Mouse (Mus musculus) skeletal muscle tissue, adult 2 months (tissue): ENCODE data around the gene Rasgef1b.

Source experiments
- DNase-seq: peaks from one replicate; pipeline ENCODE4 v3.0.0-alpha.2; 2012; ENCODE audit warnings: low read depth, low spot score

Gene Rasgef1b

DNA sequence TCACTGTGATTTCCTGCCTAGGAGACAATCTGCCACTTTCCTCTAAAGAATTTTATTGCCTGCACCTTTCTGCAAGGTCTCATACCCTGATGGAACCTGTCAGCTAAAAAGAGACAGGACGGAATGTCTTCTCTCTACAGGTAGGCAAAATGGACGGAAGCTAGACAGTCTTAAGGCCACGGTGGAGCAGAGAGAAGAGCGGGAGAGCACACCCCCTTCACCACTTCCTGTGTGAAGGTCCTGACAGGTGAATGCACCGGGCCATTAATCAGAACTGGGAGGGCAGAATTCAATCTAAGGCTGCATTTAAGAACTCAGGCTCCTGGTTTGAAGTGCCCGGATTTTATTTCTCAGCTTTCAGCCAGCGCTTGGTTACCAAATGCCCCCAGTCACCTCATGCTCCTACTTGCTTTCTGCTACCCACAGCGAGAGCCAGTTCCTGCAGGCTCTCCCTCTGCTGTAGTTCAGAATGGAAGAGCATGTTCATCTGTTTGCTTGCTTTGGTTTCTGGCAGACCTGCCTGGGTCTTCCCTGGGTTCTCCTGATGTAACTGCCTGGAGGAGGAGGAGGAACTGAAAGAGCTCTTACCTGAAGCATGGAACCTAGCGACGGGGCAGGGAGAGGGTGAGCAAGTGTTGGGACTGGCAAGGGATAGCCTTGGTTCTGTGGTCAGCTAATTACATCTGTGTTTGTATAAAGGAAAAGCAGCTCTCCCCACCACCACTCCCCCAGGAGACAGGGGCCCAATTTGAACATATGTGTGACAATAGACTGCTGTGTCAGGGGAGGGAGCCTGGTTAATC lies 233.3 kb downstream of the Rasgef1b start:
- DNase-seq = no peak

DNA sequence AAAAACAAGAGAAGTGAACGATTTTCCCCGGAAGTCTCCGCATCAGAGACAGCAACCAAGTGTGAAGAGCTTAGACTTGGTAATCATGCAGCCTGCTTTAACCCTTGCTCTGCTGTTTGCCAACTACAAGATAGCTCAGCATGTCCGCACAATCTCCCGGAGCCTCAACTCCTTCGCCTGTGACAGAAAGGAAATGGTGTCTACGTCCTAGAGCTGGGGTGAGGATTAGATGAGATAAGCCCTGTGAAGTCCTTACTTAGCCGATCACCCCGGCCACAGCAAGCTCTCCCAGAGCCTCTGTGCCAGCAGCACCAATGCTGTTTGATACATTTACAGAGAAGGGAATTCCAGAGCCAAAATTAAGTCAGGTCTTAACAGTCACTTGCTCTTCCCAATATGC lies 235.0 kb downstream of the Rasgef1b start:
- DNase-seq = no peak

DNA sequence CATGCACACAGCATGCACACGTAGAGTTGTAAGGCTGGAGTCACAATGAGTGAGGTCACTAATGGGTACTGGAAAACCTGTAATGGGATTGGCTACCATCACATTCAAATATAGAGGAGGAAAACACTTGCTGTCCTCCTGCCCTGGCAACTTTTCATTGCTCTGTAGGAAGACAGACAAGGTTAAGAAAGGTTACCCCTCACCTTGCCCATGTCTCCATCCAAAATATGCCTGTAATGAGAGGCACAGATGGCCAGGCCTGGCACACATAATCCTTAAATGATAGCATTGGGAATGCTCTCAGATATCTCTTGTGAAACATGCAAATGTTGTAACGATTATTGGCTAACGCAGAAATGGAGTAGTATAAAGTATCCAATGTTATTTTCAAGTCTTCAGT lies 235.8 kb downstream of the Rasgef1b start:
- DNase-seq = no peak

DNA sequence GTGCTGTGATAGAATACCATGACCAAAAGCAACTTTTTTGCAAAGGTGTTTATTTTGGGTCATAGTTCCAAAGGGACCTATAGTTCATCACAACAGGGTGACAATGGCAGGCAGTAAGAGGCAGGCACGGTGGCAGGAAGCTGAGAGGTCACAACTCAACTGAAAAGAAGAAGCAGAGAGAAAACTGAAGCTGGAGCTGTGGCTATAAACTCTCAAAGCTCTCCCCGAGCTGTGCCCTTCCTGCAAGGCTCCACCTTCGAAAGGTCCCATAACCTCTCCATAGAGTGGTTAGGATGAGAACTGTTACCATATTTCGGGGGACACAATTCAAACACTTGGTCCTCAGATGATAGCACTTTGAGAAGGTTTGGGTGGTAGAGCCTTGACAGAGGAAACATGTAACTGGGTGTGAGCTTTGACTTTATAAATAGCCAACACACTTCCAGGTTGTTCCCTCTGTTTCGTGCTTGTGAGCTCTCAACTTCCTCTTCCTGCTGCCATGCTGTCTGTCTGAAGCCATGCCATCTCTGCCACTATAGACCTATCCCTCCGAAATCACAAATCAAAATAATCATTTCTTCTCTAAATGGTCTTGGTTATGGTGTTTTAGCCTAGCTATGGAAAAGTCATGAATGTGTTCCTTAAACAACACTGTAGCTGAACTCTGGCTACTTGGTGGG lies 240.2 kb downstream of the Rasgef1b start:
- no peak for DNase-seq

DNA sequence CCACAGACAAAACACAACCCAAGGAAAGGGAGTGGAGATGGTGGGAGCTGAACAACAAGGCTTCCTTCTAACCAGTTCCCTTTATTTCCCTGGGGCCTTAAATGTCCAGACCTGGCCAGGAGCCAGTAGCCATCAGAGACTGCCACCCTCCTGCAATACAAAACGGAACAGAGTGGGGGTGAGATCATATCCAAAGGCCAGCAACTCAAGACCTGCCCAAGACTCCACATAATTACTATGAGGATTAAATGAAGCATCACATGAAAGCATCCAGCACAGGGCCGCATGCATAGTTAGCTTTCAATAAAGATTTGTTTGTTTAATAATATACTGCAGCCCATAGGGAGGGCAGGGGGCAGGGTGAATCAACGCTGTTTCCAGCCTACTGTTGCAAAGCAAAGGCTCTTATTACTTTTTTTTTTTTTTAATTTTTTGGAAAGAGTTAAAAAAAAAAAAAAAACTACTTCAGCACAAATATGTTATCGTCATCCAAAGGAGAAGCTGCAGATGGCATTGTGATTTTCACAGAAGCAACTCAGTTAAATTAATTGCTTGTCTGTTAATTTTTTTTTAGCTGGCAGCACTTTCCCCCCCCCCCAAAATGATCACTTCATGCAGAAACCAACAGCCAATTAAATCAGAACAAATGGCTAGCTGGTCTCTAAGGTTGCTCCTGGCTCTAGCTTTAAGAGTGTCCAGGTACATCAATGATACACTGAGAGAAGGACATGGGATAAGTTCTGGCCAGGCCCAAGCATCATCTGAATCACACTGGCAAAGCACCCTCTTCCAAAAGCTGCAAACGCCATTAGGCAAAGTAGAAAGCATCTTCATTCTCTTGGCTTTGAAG lies 241.6 kb downstream of the Rasgef1b start:
- DNase-seq = no peak

DNA sequence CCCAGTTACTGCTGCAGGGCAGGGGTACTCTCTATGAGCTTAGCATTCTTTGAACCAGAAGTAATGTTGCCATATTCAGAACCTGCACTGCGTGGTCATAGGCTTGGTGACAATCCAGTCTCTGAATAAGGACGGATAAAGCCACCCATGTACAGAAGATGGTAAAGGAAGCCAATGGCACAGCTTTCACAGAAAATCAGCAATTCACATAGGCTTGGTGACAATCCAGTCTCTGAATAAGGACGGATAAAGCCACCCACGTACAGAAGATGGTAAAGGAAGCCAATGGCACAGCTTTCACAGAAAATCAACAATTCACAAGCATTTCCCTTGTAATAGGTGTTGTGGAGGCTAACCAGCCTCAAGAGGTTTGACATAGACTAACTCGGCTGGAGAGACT lies 245.7 kb downstream of the Rasgef1b start:
- DNase-seq = no peak

DNA sequence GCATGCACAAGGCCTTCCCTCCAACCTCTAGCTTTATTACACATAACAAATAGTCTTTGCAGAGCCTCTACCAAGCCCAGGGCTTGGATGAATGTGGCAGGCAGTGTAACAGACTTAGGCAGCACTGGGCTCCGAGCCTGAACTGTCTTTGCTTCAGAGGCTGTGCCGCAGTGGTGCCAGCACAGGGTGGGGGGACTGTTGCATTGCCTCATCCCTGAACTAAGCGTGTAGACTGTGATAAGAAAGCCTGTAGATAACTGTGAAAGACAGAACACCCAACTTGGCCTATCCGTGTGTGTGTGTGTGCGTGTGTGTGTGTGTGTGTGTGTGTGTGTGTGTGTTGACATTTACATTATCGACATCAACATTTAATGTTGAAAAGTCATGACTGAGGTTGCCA lies 246.3 kb downstream of the Rasgef1b start:
- no peak for DNase-seq

DNA sequence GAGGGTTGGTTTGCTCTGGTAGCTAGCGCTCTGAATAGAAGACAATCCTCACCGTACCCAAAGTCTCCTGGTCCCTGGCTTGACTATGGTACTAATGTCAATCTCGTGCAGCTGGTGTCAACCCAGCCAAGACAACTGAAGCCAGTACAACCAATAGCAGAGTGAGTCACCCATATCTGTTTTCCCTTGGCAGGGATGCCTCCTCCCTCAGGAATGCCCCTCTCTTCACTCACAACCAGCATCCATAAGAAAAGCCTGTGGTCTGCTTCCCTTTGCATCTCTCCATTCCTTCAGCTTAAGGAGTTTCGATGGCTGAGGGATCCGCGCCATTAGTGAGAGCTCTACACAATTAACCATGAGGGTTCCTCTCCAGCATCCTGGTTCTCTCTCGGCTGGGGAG lies 246.8 kb downstream of the Rasgef1b start:
- DNase-seq = no peak

DNA sequence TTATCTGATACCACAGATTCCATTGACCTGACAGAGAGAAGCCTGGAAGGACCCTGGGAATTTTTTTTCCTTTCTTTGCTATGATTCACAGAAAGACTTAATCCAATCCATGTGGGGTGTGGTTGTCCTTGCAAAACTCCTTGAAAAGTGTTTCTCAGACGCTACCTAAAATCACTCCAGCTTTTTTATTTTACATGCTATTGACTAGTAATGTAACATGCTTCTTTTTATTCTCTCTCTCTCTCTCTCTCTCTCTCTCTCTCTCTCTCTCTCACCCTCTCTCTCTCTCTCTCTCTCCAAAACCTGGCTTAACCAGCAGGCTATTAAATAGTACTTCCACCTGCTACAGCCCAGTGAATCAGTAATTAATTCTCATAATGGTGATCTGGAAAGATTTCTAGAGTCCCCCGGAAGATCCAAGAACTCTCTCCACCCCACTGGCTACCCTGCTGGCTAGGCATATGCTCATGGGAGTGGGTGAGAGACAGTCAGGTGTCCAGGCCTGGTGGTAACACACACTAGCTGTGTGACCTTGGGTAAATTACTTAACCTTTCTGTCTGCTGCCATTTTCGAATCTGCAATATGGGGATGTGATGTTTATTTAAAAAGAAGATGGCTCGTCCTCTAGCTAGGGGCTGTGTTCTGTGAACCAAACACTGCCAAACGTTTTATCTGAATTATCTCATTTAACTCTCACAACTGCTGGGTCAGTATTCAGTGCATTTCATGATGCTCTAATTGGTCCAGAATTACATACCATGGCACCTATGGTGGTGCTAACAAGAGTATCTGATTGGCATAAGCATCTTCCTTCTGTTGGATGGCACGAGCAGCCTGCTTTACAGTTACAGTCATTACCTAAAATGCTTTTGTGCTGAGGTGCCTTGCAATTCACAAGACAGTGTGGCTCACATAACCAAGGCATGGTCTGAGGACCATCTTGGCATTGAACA lies 248.5 kb downstream of the Rasgef1b start:
- no peak for DNase-seq

DNA sequence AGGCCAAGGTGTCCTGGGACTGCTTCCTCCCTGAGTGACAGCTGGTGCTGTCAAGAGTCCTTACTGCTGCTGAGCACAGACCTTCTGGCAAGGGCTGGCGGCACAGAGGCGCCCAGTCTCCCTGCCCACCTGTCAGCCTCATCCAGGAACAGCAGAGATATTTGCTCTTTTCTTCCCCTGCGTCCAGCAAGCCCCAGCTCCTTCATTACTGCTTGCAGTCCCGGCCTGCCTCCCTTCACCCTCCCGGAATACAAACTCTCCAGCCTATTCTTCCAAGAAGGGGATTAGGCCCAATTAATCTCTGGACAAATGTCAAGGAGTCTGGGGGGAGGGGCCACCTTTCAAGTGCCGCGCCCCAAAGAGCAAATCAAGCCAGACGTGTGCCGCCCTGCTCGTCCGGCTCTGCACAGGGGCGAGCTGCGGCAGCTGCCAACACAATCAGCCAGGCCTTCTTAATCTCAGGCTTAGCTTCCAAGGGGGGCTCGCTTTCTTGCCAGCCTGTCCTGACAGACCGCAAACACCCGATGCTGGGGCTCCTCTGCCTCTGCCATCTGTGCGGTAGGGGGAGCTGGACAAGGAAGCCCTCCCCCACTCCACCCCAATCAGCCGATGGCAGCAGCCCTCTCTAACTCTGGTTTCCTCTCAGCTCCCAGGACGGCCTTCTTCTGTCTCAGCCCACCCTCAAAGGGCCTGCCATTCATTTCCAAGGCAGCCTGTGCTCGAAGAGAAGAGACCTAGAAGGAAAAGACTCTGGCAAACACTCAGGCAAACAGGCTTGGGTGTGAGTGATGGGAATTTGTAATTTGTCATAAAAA lies 249.4 kb downstream of the Rasgef1b start:
- DNase-seq = no peak

DNA sequence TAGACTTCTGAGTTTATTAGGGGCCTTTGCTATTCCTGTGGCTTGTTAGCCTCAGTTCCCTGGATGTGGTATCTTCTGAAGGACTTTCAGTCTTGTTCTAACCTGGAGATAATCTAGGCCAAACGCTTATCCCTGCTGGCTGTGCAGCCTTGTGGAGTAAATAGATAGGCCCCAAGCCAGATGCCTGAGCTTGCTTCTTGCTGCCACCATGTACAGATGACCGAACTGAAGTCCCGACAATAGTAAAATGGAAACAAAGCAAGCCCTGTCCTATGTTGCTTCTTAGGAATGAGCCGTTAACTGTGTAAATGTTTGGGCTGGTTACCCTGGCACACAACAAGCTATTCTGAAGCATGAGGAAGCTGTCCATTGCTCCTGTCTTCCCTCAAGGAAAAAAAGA lies 250.1 kb downstream of the Rasgef1b start:
- DNase-seq = no peak

DNA sequence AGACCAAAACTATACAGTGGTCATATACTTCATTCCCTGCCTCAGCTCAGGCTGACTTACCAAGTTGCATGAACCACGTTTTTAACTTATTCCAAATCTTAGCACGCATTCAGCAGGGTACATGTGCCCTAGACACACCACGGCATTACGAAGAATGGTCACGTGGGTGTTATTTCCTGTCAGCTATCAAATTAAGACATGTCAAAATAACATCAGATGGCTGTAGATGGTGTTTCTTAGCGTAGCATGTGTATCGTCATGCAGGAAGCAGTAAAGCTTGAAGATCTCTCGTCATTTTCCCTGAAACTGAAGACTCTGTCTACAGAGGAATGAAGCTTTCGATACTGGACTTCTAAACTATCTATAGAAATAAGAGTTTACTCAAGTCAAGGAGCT lies 251.4 kb downstream of the Rasgef1b start:
- no peak for DNase-seq

DNA sequence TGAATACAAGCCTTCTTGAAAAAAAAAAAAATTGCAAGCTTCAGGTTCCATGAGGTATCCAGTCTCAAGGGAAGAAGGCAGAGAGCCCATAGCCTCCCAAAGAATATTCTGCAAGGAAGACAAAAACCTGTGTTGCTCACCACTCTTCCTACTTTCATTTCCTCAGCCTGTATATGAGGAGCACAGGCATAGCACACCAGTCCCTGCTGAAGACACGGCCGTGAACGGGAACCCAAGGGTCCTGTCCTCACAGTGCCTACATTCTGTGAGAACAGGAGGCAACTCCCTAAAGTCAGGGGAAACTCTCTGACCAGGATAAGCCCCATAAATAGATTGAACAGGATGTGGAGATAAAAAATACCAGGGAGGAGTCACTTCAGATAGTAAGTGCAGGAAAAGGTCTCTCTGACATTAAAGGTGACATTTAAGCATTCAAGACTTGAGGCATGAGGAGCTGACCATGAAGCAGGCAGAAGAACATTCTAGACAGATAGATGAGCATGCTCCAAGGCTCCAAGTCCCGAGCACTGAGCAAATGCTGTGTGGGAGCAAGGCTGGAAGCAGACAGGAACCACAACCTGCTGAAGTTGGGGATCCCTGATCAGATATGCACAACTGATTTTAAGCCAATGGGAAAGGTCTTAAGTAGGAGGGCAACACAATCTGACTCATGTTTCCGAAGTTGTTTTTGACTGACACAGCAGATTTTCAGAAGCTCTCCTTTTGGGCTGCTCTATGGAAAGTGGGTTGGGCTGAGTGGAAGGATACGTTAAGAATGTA lies 252.0 kb downstream of the Rasgef1b start:
- DNase-seq = no peak

DNA sequence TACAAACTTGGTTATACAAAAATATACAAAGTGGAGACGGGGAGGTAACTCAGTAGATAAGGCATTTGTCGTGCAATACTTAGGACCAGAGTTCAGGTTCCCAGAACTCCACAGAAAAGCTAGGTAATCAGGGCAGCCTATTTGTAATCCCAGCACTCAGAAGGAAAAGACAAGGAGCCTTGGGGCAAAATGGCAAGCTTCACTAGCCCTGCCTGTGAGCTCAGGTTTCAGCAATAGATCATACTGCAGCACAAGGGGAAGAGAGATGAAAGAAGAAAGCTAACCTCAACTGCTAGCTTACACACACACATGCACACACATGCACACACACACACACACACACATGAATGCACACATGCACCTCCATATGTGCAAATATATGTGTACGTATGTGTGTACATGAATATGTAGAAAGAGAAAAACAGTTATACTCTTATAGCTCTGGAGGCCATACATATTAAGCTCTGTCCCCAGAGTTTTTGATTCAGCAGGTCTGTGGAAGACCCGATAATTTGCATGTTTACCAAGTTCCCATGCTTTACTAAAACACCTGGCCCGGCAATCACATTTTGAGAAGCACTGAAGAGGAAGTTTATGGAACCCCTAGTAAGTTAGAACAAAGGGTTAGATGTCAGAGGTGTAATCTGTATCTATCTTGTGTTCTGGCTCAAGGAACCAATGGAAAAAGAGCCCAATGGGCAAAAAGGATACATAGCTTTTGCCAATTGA lies 256.1 kb downstream of the Rasgef1b start:
- DNase-seq = no peak

DNA sequence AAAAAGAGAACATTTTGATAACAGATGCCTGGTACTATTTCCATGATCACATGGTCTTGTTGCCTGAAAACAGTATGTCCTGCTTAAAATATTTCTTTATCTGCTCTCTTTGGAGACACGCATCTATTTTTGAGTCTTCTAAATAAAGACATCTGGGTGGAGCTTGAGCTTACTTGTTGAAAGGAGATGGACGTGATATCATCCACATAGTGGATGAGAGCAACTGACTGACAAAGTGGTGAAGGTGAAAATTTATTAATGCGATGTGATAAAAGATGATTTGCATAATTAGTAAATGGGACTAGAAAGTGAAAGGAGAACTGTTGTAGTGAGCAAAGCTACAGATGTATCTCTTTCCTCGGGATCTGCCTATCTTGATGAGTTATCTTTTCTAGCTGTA lies 257.1 kb downstream of the Rasgef1b start:
- no peak for DNase-seq

DNA sequence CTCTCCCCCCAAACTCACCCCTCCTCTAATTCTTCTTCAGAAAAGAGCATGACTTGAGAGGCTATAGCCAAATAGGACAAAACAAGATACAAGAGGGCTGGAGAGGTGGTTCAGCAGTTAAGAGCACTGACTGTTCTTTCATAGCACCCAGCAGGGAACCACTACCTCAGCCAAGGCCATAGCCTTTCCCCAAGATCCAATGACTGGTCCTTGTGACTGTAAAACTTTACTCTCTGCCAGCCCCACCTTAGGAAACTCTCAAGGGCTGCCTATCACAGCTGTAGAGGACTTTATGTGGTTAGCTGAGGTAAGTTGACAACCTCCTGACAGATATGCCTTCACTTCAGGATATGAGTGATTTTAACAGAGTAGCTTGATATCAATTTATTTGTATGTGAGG lies 258.3 kb downstream of the Rasgef1b start:
- DNase-seq = no peak

DNA sequence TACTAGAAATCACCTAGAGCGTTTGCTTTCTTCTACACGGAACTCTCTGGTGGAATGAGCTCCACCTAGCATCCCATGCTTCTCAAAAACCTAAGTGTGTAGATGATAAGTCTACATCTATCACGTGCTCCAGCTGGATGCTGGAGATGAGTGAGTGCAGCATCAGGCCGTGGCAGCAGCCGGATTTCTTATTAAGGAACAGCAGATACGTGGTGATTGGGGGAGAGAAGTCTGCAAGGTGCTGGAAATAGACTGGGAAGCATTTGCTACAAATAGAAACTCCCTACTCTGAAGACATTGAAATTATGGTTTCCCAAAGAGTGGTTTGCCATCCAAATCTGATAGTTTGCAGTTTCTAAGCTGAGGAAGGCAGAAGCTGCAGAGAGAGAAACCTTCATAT lies 269.9 kb downstream of the Rasgef1b start:
- no peak for DNase-seq

DNA sequence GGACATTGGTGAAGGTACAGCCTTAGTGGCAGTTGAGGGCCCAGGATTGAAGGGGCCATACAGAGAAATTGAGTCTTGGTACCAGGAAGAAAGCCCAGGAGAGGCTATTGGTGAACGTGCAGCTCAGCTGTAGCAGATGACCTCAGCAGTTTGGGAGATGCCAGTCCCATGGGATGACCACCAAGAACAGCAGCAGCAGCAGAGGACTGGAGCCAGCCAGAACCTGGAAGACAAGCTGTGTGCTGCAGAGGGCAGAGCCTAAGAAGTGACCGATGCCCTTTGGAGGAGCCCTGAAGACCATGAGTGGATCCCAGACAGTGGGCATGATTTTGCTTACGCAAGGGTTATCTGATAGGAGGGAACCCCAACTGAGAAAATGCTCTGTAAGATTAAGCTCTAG lies 271.6 kb downstream of the Rasgef1b start:
- no peak for DNase-seq

DNA sequence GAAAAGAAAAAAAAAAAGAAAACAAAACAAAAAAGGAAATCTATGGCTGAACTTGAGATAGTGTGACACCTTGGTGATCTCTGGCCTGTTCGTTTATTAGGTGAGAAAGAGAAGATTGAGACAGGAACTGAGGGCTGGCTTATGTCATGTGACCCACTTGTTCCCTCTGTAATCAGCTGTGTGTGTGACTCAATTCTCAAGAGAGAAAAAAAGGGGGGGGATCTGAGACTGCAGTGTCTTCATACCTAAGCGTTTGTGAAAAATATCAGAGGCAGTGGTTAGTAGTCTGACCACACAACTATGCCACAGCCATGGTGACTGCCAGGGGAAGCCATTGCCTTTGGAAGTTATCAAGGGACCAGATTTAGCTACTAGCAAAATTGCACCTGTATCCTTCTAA lies 276.9 kb downstream of the Rasgef1b start:
- no peak for DNase-seq
